Mouse (Mus musculus) layer of hippocampus, postnatal 14 days (tissue): ENCODE data around the gene Vmn2r9. TPM values are rescaled to one million over a fixed set of nuclear protein-coding genes. Genes with fewer than 3 reads are reported as not detected.
A peak's percentile ranks its signal among the peaks of the same experiment; 100 is the strongest.
"Not testable (repeated sequence)": the region's sequence is repeated elsewhere in the genome, so short reads cannot be mapped to it uniquely, and the experiment has no call there.

Source experiments
- DNase-seq, 2 experiments: peaks; one replicate each; pipeline ENCODE4 v3.0.0; 2021 to 2022; ENCODE audit warnings: low spot score in 2 of 2, mixed read lengths in 1 of 2
- long read RNA-seq, 2 experiments: library from polyadenylated mRNA; stranded (forward); transcript quantifications; one replicate each; pipeline ENCODE4 v2.0.0; 2021
- total RNA-seq, 2 experiments: library from RNA; stranded (reverse); gene quantifications; 2 replicates each; pipeline ENCODE4 v1.2.3; 2021

Gene Vmn2r9
- not detected for total RNA-seq
- long read RNA-seq, experiment 1 = 0 reads
- long read RNA-seq, experiment 2 = 0 reads

GRCm38 (mm10) chr5:108852501-108852900 is at the start of gene Vmn2r9:
TSS of gene Vmn2r9 (minus strand) at chr5:108852601.
- not testable (repeated sequence) for DNase-seq

DNA sequence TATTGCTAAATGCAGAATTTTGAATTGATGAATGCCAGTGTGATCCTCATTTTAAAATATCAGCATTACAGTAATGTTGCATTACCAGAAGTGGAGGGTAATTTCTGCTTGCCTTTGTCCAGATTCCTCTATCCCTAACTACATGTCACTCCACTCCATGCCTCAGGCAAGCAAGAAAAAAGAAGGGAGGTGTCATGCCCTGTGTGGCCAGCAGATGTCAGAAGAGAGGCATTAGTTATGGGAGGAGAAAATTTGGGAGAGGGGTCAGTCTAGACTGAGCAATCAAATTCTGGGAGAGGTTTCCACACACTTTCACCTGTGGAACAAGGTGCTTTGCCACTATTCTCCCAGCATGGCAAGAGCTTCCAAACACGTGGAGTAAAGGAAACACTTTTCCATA is 14.3 kb upstream of the Vmn2r9 start:
- not testable (repeated sequence) for DNase-seq

DNA sequence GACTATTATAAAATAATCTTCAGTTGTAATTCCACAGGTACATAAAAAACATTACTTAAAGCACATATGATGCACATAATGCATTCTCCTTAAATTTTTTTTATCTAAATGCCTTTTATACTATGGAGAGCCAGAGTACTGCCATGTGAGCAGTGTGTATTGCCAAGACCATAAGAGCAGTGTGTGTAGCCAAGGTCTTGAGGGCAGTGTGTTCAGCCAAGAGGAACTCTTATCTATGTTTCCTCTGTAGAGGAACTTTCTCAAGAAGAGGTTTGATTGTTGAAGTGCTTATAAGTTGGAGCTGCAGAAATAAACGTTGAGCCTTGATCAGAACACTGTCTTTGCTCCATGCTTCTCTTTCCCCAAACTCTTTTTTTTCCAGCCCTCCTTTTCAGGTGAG is 2.9 kb downstream of the Vmn2r9 start:
- no peak for DNase-seq

GRCm38 (mm10) chr5:108836156-108836555 is 16.2 kb downstream of the Vmn2r9 start:
- no peak for DNase-seq

DNA sequence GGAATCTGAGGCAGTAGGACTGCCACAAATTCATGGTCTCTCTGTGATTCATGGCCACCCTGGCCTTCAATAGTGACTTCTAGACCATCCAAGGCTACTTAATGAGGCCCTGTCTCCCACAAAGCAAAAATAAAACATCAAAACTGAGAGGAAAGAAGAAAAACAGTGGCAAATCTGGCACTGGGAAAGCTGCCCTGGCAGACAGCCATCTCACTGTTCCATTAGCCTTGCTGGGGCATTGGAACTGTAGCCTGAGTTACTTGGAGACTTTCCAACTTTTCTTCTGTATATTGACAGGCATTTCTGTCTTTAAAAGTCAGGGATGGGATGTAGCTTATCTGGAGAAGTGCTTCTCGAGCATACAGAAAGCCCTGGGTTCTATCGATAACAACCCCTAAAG is 29.1 kb downstream of the Vmn2r9 start:
- DNase-seq = no peak

GRCm38 (mm10) chr5:108808750-108809149 is 43.7 kb downstream of the Vmn2r9 start, which contains the start of gene Vmn2r8:
TSS of gene Vmn2r8 (minus strand) at chr5:108808850.
- DNase-seq = not testable (repeated sequence)

GRCm38 (mm10) chr5:108803646-108804045 is 48.8 kb downstream of the Vmn2r9 start:
- no peak for DNase-seq

GRCm38 (mm10) chr5:108795263-108795662 is 57.1 kb downstream of the Vmn2r9 start, which contains the start of gene Tmed11:
TSS of gene Tmed11 (minus strand) at chr5:108795363.
- not testable (repeated sequence) for DNase-seq

DNA sequence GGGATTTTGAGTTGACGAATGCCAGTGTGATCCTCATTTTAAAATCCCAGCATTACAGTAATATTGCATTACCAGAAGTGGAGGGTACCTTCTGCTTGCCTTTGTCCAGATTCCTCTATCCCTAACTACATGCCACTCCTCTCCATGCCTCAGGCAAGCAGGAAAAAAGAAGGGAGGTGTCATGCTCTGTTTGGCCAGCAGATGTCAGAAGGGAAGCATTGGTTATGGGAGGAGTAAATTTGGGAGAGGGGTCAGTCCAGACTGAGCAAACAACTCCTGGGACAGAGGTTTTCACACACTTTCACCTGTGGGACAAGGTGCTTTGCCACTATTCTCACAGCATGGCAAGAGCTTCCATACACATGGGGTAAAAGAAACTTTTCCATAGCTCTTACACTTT is 62.0 kb downstream of the Vmn2r9 start:
- DNase-seq = peak in 1 of 2 experiments; percentile 5

Other genes with a start within 250 kb of the Vmn2r9 start
- gene Gak, start 222.8 kb downstream of the Vmn2r9 start, total RNA-seq = 10 to 100 TPM; 93.4 to 97.9 TPM
- gene Tmem175, start 222.8 kb downstream of the Vmn2r9 start, total RNA-seq = 10 to 100 TPM; 36.7 to 41.1 TPM
- gene Idua, start 192.3 kb downstream of the Vmn2r9 start, total RNA-seq = 10 to 100 TPM; 10.1 to 10.9 TPM
- gene Dgkq, start 182.9 kb downstream of the Vmn2r9 start, total RNA-seq = 10 to 100 TPM; 54.1 to 55.0 TPM
- gene Slc26a1, start 177.0 kb downstream of the Vmn2r9 start, total RNA-seq = 1 to 10 TPM; 1.4 to 2.1 TPM
- gene Fgfrl1, start 160.2 kb downstream of the Vmn2r9 start, total RNA-seq = 10 to 100 TPM; 17.9 to 19.8 TPM
- gene Rnf212, start 77.6 kb downstream of the Vmn2r9 start, total RNA-seq = not detected
- gene Tmed11, start 57.2 kb downstream of the Vmn2r9 start, total RNA-seq = not detected
- not detected for gene Vmn2r8, start 43.8 kb downstream of the Vmn2r9 start, total RNA-seq
- gene Vmn2r10, start 153.9 kb upstream of the Vmn2r9 start, total RNA-seq = not detected
- not detected for gene Vmn2r11, start 207.0 kb upstream of the Vmn2r9 start, total RNA-seq
- not detected for gene Vmn2r12, start 245.3 kb upstream of the Vmn2r9 start, total RNA-seq